Mouse (Mus musculus) ES-E14 (cell line): ENCODE measurements at regions not wholly inside any gene's neighbourhood (a gene's known extent, or its start where the extent isn't known, plus 50 kb on each side); places are given as distances from the start of the nearest gene placed in this dataset.

Source experiments
- DNase-seq: peaks from one replicate; pipeline ENCODE4 v3.0.0-alpha.2; 2013; ENCODE audit warnings: low read depth, low spot score
- H3K27ac ChIP-seq: 2 replicates; pipeline ENCODE4 v1.5.1; 2012; ENCODE audit warnings: low read depth, mild to moderate bottlenecking, low read length, moderate library complexity, mixed read lengths; ENCODE audit not compliant: poor library complexity, insufficient read depth, severe bottlenecking
- H3K36me3 ChIP-seq: 2 replicates; pipeline ENCODE4 v1.6.1; 2012; ENCODE audit warnings: mild to moderate bottlenecking, low read length, moderate library complexity, mixed read lengths; ENCODE audit not compliant: control insufficient read depth, poor library complexity, insufficient read depth, severe bottlenecking
- H3K4me1 ChIP-seq, 2 experiments: fragments of 150-350 bp in 1 of 2; sonication (generic) in 1 of 2; 2 replicates each; pipeline ENCODE4 v1.6.1; 2012; ENCODE audit warnings: low read length in 2 of 2, mild to moderate bottlenecking in 1 of 2, mixed read lengths in 1 of 2; ENCODE audit not compliant: control insufficient read depth in 2 of 2, insufficient read depth in 2 of 2, poor library complexity in 1 of 2
- H3K4me3 ChIP-seq, 2 experiments: fragments of 150-350 bp in 1 of 2; sonication (generic) in 1 of 2; 2 replicates each; pipeline ENCODE4 v1.5.1; 2012; ENCODE audit warnings: low read length in 2 of 2, low read depth in 1 of 2, mild to moderate bottlenecking in 1 of 2, mixed read lengths in 1 of 2; ENCODE audit not compliant: insufficient read depth in 1 of 2, poor library complexity in 1 of 2, severe bottlenecking in 1 of 2
- H3K9ac ChIP-seq: 2 replicates; pipeline ENCODE4 v1.6.1; 2012; ENCODE audit warnings: low read depth, mild to moderate bottlenecking, low read length, mixed read lengths; ENCODE audit not compliant: poor library complexity, insufficient read depth, severe bottlenecking
- H3K9me3 ChIP-seq: fragments of 150-350 bp; sonication (generic); 2 replicates; pipeline ENCODE4 v1.6.1; 2012; ENCODE audit warnings: low read depth, mild to moderate bottlenecking, low read length; ENCODE audit not compliant: control insufficient read depth, insufficient read depth
- CHD2 ChIP-seq: IDR thresholded peaks from 2 replicates; pipeline ENCODE4 v1.6.1; 2014; ENCODE audit warnings: mild to moderate bottlenecking, low read depth, low read length, inconsistent platforms
- HCFC1 ChIP-seq: IDR thresholded peaks from 2 replicates; pipeline ENCODE4 v1.6.1; 2012; ENCODE audit warnings: low read length, inconsistent platforms, borderline replicate concordance; ENCODE audit not compliant: insufficient read depth
- MAFK ChIP-seq: IDR thresholded peaks from 2 replicates; pipeline ENCODE4 v1.6.1; 2014; ENCODE audit warnings: mild to moderate bottlenecking, low read depth, low read length, inconsistent platforms; ENCODE audit not compliant: insufficient read depth
- ZC3H11A ChIP-seq: IDR thresholded peaks from 2 replicates; pipeline ENCODE4 v1.6.1; 2012; ENCODE audit warnings: low read depth, mild to moderate bottlenecking, inconsistent platforms, low read length, borderline replicate concordance
- ZNF384 ChIP-seq: IDR thresholded peaks from 2 replicates; pipeline ENCODE4 v1.6.1; 2012; ENCODE audit warnings: low read depth, low read length, inconsistent platforms
- in situ Hi-C, 2 experiments: fragments of 600-800 bp; cut with MboI; formaldehyde crosslinking; loops; one replicate each; pipeline ENCODE4 v1.15.1; 2025; ENCODE audit warnings: low sequenced_read_pairs in 2 of 2, inconsistent platforms in 1 of 2; ENCODE audit not compliant: unreplicated experiment in 2 of 2

- TF ChIP-seq CHD2 (no peak), ZC3H11A (no peak), ZNF384 (no peak), MAFK (no peak), HCFC1 (no peak)
- in situ Hi-C loops = no loop called here
Measured at GRCm38 (mm10) chr14:101352046-101353008, 152.2 kb upstream of the Prr30 start.

GRCm38 (mm10) chr14:101340331-101340730, 140.2 kb upstream of the Prr30 start:
- TF ChIP-seq ZNF384 = no peak
- no peak for TF ChIP-seq ZC3H11A
- no peak for TF ChIP-seq CHD2
- TF ChIP-seq MAFK = no peak
- TF ChIP-seq HCFC1 = no peak
- in situ Hi-C loops = no loop called here
- no peak overlapping the region for H3K27ac ChIP-seq
- no peaks in the 10 kb centered on the region for H3K9me3 ChIP-seq
- H3K9ac ChIP-seq = no peak overlapping the region
- H3K36me3 ChIP-seq = no peaks in the 10 kb centered on the region
- H3K4me1 ChIP-seq = no peaks in the 10 kb centered on the region
- no peak overlapping the region for H3K4me3 ChIP-seq
- no peak for DNase-seq

More at GRCm38 (mm10) chr14:101352046-101353008, 152.2 kb upstream of the Prr30 start:
- Histone ChIP-seq H3K27ac (no peak overlapping the region), H3K4me3 (no peak overlapping the region), H3K9me3 (no peaks in the 10 kb centered on the region), H3K36me3 (no peaks in the 10 kb centered on the region), H3K9ac (no peak overlapping the region), H3K4me1 (no peaks in the 10 kb centered on the region)
- DNase-seq = no peak

GRCm38 (mm10) chr14:101332015-101332414, 131.9 kb upstream of the Prr30 start:
- no peak overlapping the region for H3K4me3 ChIP-seq
- H3K27ac ChIP-seq = no peak overlapping the region
- TF ChIP-seq HCFC1 (no peak), MAFK (no peak), CHD2 (no peak), ZNF384 (no peak), ZC3H11A (no peak)
- in situ Hi-C loops = no loop called here
- no peak for DNase-seq
- H3K9ac ChIP-seq = no peak overlapping the region
- no peaks in the 10 kb centered on the region for H3K9me3 ChIP-seq
- no peaks in the 10 kb centered on the region for H3K4me1 ChIP-seq
- no peaks in the 10 kb centered on the region for H3K36me3 ChIP-seq

GRCm38 (mm10) chr14:101327421-101327820, 127.3 kb upstream of the Prr30 start:
- DNase-seq = no peak
- no peaks in the 10 kb centered on the region for H3K9me3 ChIP-seq
- no peaks in the 10 kb centered on the region for H3K4me1 ChIP-seq
- H3K4me3 ChIP-seq = no peak overlapping the region
- no peak overlapping the region for H3K27ac ChIP-seq
- no peaks in the 10 kb centered on the region for H3K36me3 ChIP-seq
- H3K9ac ChIP-seq = no peak overlapping the region
- no peak for TF ChIP-seq ZC3H11A
- no peak for TF ChIP-seq CHD2
- TF ChIP-seq ZNF384 = no peak
- TF ChIP-seq MAFK = no peak
- no peak for TF ChIP-seq HCFC1
- in situ Hi-C loops = no loop called here
